ENCODE assay signal across 9 mouse cellular contexts in genomic region chr5:111235131-111235530, GRCm38 (mm10).
A peak's percentile ranks its signal among the peaks of the same experiment; 100 is the strongest.
DNase-seq lines count a peak whose midpoint lies in the region; ATAC-seq lines count a peak whose summit lies in the region.
"Had no signal": no experiment of that assay in that cellular context is flagged by ENCODE, and none has a peak within 500 bp of the region (broad histone marks: within the 10 kb centered on the region; RNA-seq: fewer than 3 reads in every experiment).

No protein-coding gene starts in this region.

- H3K4me1 ChIP-seq in kidney, embryonic 15.5 days = peaks cover 29% of the 10 kb centered on the region
- H3K4me1 ChIP-seq in lung, embryonic 15.5 days = peaks cover 14% of the 10 kb centered on the region
- H3K4me1 ChIP-seq in liver, embryonic 12.5 days = peaks cover 12% of the 10 kb centered on the region

- no peak overlapping the region for H3K27ac ChIP-seq in kidney, embryonic 15.5 days
- H3K27ac ChIP-seq in lung, embryonic 15.5 days = no peak overlapping the region
- H3K27ac ChIP-seq in liver, embryonic 12.5 days = no peak overlapping the region
- H3K27ac ChIP-seq: hindbrain, embryonic 15.5 days had no signal

- peaks cover 70% of the 10 kb centered on the region for H3K36me3 ChIP-seq in kidney, embryonic 15.5 days
- 0 out of 2 replicates have a peak, but pooled peaks cover 2% of the 10 kb centered on the region for H3K36me3 ChIP-seq in lung, embryonic 15.5 days
- no peaks in the 10 kb centered on the region for H3K36me3 ChIP-seq in liver, embryonic 12.5 days

- 68% methylated on average over 12 of the region's 12 CpGs for WGBS in kidney, embryonic 15.5 days
- 45% methylated on average over 12 of the region's 12 CpGs for WGBS in lung, embryonic 15.5 days
- 78% methylated on average over 12 of the region's 12 CpGs for WGBS in liver, embryonic 12.5 days (ENCODE audit: insufficient replicate concordance)

- H3K4me2 ChIP-seq in kidney, embryonic 15.5 days = no peak overlapping the region
- H3K4me2 ChIP-seq in lung, embryonic 15.5 days = no peak overlapping the region
- no peak overlapping the region for H3K4me2 ChIP-seq in liver, embryonic 12.5 days
- H3K4me2 ChIP-seq: hindbrain, embryonic 15.5 days had no signal

- ATAC-seq in kidney, embryonic 15.5 days (replicated peaks; ENCODE audit: low FRiP score) = no peak
- peak; percentile 48; the same call in 1 of the 2 replicates for ATAC-seq in lung, embryonic 15.5 days (ENCODE audit: borderline replicate concordance, extremely low read depth, low FRiP score, low TSS enrichment)
- ATAC-seq in liver, embryonic 12.5 days = no peak

- no peaks in the 10 kb centered on the region for H3K9me3 ChIP-seq in kidney, embryonic 15.5 days (replicated peaks)
- no peaks in the 10 kb centered on the region for H3K9me3 ChIP-seq in lung, embryonic 15.5 days
- no peaks in the 10 kb centered on the region for H3K9me3 ChIP-seq in liver, embryonic 12.5 days (replicated peaks)
- H3K9me3 ChIP-seq: hindbrain, embryonic 15.5 days had no signal

- no peak overlapping the region for H3K9ac ChIP-seq in kidney, embryonic 15.5 days
- H3K9ac ChIP-seq in lung, embryonic 15.5 days = no peak overlapping the region
- H3K9ac ChIP-seq in liver, embryonic 12.5 days = no peak overlapping the region
- H3K9ac ChIP-seq: hindbrain, embryonic 15.5 days had no signal

- no peak overlapping the region for H3K4me3 ChIP-seq in kidney, embryonic 15.5 days (replicated peaks)
- H3K4me3 ChIP-seq in lung, embryonic 15.5 days = no peak overlapping the region
- H3K4me3 ChIP-seq in liver, embryonic 12.5 days = no peak overlapping the region
- H3K4me3 ChIP-seq: hindbrain, embryonic 15.5 days had no signal

- no peaks in the 10 kb centered on the region for H3K27me3 ChIP-seq in kidney, embryonic 15.5 days
- no peaks in the 10 kb centered on the region for H3K27me3 ChIP-seq in lung, embryonic 15.5 days
- no peaks in the 10 kb centered on the region for H3K27me3 ChIP-seq in liver, embryonic 12.5 days (replicated peaks)
- H3K27me3 ChIP-seq: hindbrain, embryonic 15.5 days had no signal

- peak; percentile 77 for DNase-seq in kidney, adult 11 months
- peak; percentile 54 for DNase-seq in cerebellum, adult 11-12 months
- peak; percentile 86 to 91 for DNase-seq in heart, adult 9 months (ENCODE audit: low spot score in 2 of 2)
- no peak for DNase-seq in layer of hippocampus, adult 9-10 months (ENCODE audit: low spot score)
- no peak for DNase-seq in frontal cortex, postnatal 25 days (ENCODE audit: low spot score in 2 of 2)

Comparison
In these comparisons a context has a peak if more than half of its experiments do, and no peak if none do; other contexts are left out.
1. DNase-seq: peak in kidney, adult 11 months (single experiment), cerebellum, adult 11-12 months (single experiment) and heart, adult 9 months (2 of 2); none in layer of hippocampus, adult 9-10 months (single experiment) and frontal cortex, postnatal 25 days (0 of 2).